Mouse (Mus musculus) liver, embryonic 11.5 days (tissue): ENCODE results near the gene Tbx10. TPM values are rescaled to one million over a fixed set of nuclear protein-coding genes. Genes with fewer than 3 reads are reported as not detected.
"Not testable (repeated sequence)": the region's sequence is repeated elsewhere in the genome, so short reads cannot be mapped to it uniquely, and the experiment has no call there.

Source experiments
- ATAC-seq: fragments of 200-750 bp; cut with Nextera tagmentation; replicated peaks from 2 replicates; pipeline ENCODE4 v1.8.0; 2017; ENCODE audit warnings: moderate number of reproducible peaks, mild to moderate bottlenecking, moderate TSS enrichment, moderate library complexity; ENCODE audit not compliant: low FRiP score
- DNase-seq: peaks from one replicate; pipeline ENCODE4 v3.0.0-alpha.2; 2017; ENCODE audit warnings: low spot score
- H3K27ac ChIP-seq: fragments of 300-500 bp; sonication (generic); 2 replicates; pipeline ENCODE4 v1.5.1; 2014; ENCODE audit warnings: mild to moderate bottlenecking, low read depth, low read length, control low read depth
- H3K27me3 ChIP-seq: fragments of 300-500 bp; sonication (generic); replicated peaks from 2 replicates; pipeline ENCODE4 v1.6.1; 2014; ENCODE audit warnings: low read length, mixed read lengths; ENCODE audit not compliant: control insufficient read depth, insufficient read depth
- H3K36me3 ChIP-seq: fragments of 300-500 bp; sonication (generic); 2 replicates; pipeline ENCODE4 v1.6.1; 2014; ENCODE audit warnings: mild to moderate bottlenecking, low read length, moderate library complexity, mixed read lengths; ENCODE audit not compliant: control insufficient read depth, insufficient read depth
- H3K4me1 ChIP-seq: fragments of 300-500 bp; sonication (generic); replicated peaks from 2 replicates; pipeline ENCODE4 v1.6.1; 2014; ENCODE audit warnings: low read length, mixed read lengths; ENCODE audit not compliant: control insufficient read depth, insufficient read depth
- H3K4me2 ChIP-seq: fragments of 300-500 bp; sonication (generic); 2 replicates; pipeline ENCODE4 v1.6.1; 2014; ENCODE audit warnings: mild to moderate bottlenecking, control low read depth, moderate library complexity
- H3K4me3 ChIP-seq: fragments of 300-500 bp; sonication (generic); 2 replicates; pipeline ENCODE4 v1.5.1; 2014; ENCODE audit warnings: low read depth, low read length, control low read depth
- H3K9ac ChIP-seq: fragments of 300-500 bp; sonication (generic); 2 replicates; pipeline ENCODE4 v1.6.1; 2014; ENCODE audit warnings: low read depth, low read length, control low read depth
- H3K9me3 ChIP-seq: fragments of 300-500 bp; sonication (generic); 2 replicates; pipeline ENCODE4 v1.6.1; 2016; ENCODE audit warnings: low read length, inconsistent platforms, mixed read lengths; ENCODE audit not compliant: control insufficient read depth
- WGBS: fragments of 180-500 bp; shearing (Covaris S2); extraction: QIAGEN DNeasy Blood & Tissue Kit; methylation state at CpG from one replicate; pipeline ENCODE4 v1.1.7; 2014; 5-methylcytosine and 5-hydroxymethylcytosine counted together
- polyA plus RNA-seq: library from polyadenylated mRNA; unstranded; fragments of >200 nt; fragmentation: Nextera tagmentation; extraction: Ambion mirVana; gene quantifications from 2 replicates; pipeline ENCODE4 v1.2.1, GENCODE M21; 2014

The Tbx10 gene
- polyA plus RNA-seq, 1 experiment from 2014 or later, result 1.8 TPM

- Histone ChIP-seq H3K4me3 (no peak overlapping the region), H3K4me1 (no peaks in the 10 kb centered on the region), H3K9me3 (no peaks in the 10 kb centered on the region), H3K36me3 (no peaks in the 10 kb centered on the region), H3K27ac (no peak overlapping the region), H3K27me3 (no peaks in the 10 kb centered on the region), H3K9ac (no peak overlapping the region), H3K4me2 (no peak overlapping the region)
- 43% methylated on average over 1 of the region's 1 CpGs for WGBS
- no peak for ATAC-seq
- DNase-seq, result no peak
Observed at GRCm38 (mm10) chr19:3952099-3952498, 40.5 kb upstream of the Tbx10 start.

- Histone ChIP-seq H3K9ac (no peak overlapping the region), H3K27me3 (no peaks in the 10 kb centered on the region), H3K4me2 (no peak overlapping the region), H3K27ac (no peak overlapping the region), H3K4me3 (no peak overlapping the region), H3K9me3 (no peaks in the 10 kb centered on the region), H3K36me3 (no peaks in the 10 kb centered on the region), H3K4me1 (no peaks in the 10 kb centered on the region)
- 61% methylated on average over 3 of the region's 3 CpGs for WGBS
- DNase-seq (no peak), ATAC-seq (no peak)
Observed at GRCm38 (mm10) chr19:3955033-3955432, 37.5 kb upstream of the Tbx10 start.

- H3K9ac ChIP-seq, result no peak overlapping the region
- DNase-seq (no peak), ATAC-seq (no peak)
- no peak overlapping the region for H3K27ac ChIP-seq
- H3K4me2 ChIP-seq, result no peak overlapping the region
- H3K4me3 ChIP-seq, result no peak overlapping the region
- no peaks in the 10 kb centered on the region for H3K4me1 ChIP-seq
- no peaks in the 10 kb centered on the region for H3K9me3 ChIP-seq
- WGBS, result 40% methylated on average over 4 of the region's 4 CpGs
- H3K36me3 ChIP-seq, result no peaks in the 10 kb centered on the region
- H3K27me3 ChIP-seq, result no peaks in the 10 kb centered on the region
Observed at GRCm38 (mm10) chr19:3955804-3956203, 36.7 kb upstream of the Tbx10 start.

- not testable (repeated sequence) for H3K9me3 ChIP-seq, ATAC-seq, H3K27ac ChIP-seq, H3K4me2 ChIP-seq, H3K9ac ChIP-seq, H3K36me3 ChIP-seq, DNase-seq, H3K27me3 ChIP-seq, H3K4me1 ChIP-seq, H3K4me3 ChIP-seq
- 72% methylated on average over 5 of the region's 5 CpGs for WGBS
Observed at GRCm38 (mm10) chr19:3957296-3958036, 35.1 kb upstream of the Tbx10 start.

GRCm38 (mm10) chr19:3958470-3958869, 34.1 kb upstream of the Tbx10 start, which contains the start of gene Aldh3b3:
Gene Aldh3b3 (plus strand): TSS chr19:3958645.
- no peak for ATAC-seq
- Histone ChIP-seq H3K9me3 (no peaks in the 10 kb centered on the region), H3K9ac (no peak within 1 kb of the TSS)

GRCm38 (mm10) chr19:3959030-3959429, 33.5 kb upstream of the Tbx10 start:
- Histone ChIP-seq H3K4me3 (no peak overlapping the region), H3K9ac (no peak overlapping the region), H3K4me2 (no peak overlapping the region), H3K4me1 (no peaks in the 10 kb centered on the region), H3K27ac (no peak overlapping the region), H3K9me3 (no peaks in the 10 kb centered on the region), H3K36me3 (no peaks in the 10 kb centered on the region), H3K27me3 (no peaks in the 10 kb centered on the region)
- no peak for DNase-seq
- ATAC-seq, result no peak

More at GRCm38 (mm10) chr19:3958470-3958869, 34.1 kb upstream of the Tbx10 start, which contains the start of gene Aldh3b3:
- no peak within 1 kb of the TSS for H3K4me3 ChIP-seq
- H3K4me2 ChIP-seq, result no peak within 1 kb of the TSS
- WGBS, result 76% methylated on average over 4 of the region's 4 CpGs
- H3K36me3 ChIP-seq, result no peaks in the 10 kb centered on the region
- no peaks in the 10 kb centered on the region for H3K4me1 ChIP-seq
- no peak within 1 kb of the TSS for H3K27ac ChIP-seq
- DNase-seq, result no peak
- no peaks in the 10 kb centered on the region for H3K27me3 ChIP-seq

- Histone ChIP-seq H3K9ac (no peak overlapping the region), H3K4me1 (no peaks in the 10 kb centered on the region), H3K36me3 (no peaks in the 10 kb centered on the region), H3K4me3 (no peak overlapping the region), H3K9me3 (no peaks in the 10 kb centered on the region), H3K27me3 (no peaks in the 10 kb centered on the region), H3K27ac (no peak overlapping the region), H3K4me2 (no peak overlapping the region)
- no peak for ATAC-seq
- DNase-seq, result no peak
- 76% methylated on average over 5 of the region's 5 CpGs for WGBS
Observed at GRCm38 (mm10) chr19:3960211-3960610, 32.3 kb upstream of the Tbx10 start.

- not testable (repeated sequence) for H3K27ac ChIP-seq, H3K4me3 ChIP-seq, H3K9me3 ChIP-seq, H3K36me3 ChIP-seq, H3K4me2 ChIP-seq, ATAC-seq, H3K4me1 ChIP-seq, H3K27me3 ChIP-seq, DNase-seq, H3K9ac ChIP-seq
- WGBS, result 86% methylated on average over 6 of the region's 6 CpGs
Observed at GRCm38 (mm10) chr19:3961805-3962204, 30.7 kb upstream of the Tbx10 start.

- Histone ChIP-seq H3K36me3 (no peaks in the 10 kb centered on the region), H3K4me3 (no peak overlapping the region), H3K4me2 (no peak overlapping the region), H3K9ac (no peak overlapping the region), H3K9me3 (no peaks in the 10 kb centered on the region), H3K27ac (no peak overlapping the region), H3K4me1 (peaks cover 3% of the 10 kb centered on the region), H3K27me3 (no peaks in the 10 kb centered on the region)
- ATAC-seq, result no peak
- WGBS, result 18% methylated on average over 2 of the region's 2 CpGs
- DNase-seq, result no peak
Observed at GRCm38 (mm10) chr19:3962469-3962868, 30.1 kb upstream of the Tbx10 start.
